Mouse (Mus musculus) frontal cortex, adult 2 months (tissue): ENCODE measurements at regions not wholly inside any gene's neighbourhood (a gene's known extent, or its start where the extent isn't known, plus 50 kb on each side); places are given as distances from the start of the nearest gene placed in this dataset.

Experiments used
- DNase-seq, 2 experiments: peaks; one replicate each; pipeline ENCODE4 v3.0.0; 2022; ENCODE audit warnings: low spot score in 1 of 2; ENCODE audit errors: extremely low spot score in 1 of 2

DNA sequence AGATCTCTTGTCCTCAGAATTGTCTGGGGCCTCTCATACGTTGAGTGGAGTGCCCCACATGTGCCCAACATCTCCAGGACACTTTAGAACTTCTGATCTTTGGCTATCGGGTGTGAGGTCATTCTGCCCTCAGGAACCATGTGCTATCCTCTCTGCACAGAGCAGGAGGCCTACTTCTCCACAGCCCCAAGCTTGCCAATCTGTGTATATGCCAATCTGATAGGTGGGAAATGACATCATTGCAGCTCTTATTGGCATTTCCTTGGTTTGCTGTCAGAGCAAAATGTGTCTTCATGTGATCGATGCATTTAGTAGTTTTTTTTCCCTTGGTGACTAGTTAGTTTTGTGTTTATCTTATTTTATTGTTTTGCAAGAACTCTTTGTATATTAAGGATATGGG is 108.8 kb upstream of the Ptpn1 start:
- no peak for DNase-seq

DNA sequence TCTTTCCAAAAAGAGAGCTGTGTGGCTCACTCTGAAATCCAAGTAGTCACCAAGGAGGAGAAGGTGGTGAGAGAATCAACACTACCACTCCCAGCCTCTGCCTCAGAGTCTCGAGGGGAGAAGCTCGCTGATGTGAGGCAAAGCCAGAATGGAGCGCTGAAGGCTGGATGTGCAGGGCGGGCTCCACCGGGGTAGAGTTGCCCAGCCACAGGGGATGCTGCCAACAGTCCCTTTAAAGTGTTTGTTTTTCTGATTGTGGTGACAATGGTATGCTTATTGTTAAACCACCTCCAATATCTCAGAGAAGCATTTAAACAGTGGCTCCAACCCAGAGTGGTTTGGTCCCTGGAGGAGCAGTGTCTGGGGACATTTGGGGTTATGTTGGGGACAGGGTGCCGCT is 110.7 kb upstream of the Ptpn1 start:
- DNase-seq: no peak

DNA sequence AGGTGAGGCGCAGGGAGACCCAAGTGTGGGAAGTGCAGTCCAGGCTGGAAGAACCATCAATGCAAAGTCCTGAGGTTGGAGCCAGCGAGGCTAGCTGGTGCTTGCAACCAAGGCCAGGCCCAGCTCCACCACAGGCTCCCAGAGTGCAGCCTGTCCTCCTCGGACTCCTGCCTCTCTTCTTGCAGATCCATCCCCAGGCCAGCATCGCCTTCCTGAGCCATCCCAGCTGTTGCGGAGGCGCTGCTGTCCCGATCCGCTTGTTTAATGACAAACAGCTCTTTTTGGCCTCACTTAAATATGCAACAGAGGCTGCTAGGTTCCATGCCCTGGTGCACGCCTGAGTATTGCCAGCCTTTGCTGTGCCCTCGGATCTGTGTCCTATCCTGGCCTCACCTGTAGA is 113.1 kb upstream of the Ptpn1 start:
- no peak for DNase-seq

DNA sequence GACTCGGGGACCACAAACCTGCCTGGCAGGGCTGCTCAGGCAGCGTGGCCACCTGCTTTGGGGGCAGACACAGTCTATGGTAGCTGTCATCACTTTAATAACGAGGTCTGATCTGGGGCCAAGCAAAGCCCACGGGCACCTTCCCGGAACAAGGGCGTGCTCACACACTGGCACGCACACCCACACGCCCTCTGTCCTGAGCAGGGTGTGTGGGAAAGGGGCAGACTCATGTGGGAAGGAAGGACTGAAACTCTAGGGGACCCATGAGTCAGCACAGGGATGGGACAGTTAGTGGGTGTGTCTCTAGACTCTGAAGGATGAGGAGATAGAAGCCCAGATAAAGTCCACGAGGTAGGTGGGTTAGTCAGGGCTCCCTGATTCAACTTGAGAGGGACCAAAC is 114.8 kb upstream of the Ptpn1 start:
- DNase-seq: no peak

DNA sequence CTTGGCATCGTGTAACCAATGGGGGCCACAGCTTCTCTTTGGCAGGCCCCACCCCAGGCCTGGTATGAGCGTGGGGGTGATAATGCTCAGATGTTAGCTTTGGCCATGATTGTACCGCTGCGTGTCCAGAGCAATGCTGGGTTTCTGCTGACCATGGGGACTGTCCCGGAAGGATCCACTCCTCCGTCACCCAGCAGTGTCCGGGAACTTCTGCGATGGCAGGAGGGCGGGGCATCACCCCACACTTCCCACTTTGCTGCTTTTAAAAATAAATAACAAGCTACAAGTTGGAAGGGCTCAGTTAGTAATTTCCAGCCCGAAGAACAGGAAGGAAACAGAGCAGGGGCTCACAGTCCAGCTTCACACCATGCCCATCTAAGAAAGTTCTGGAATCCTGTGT is 116.7 kb upstream of the Ptpn1 start:
- DNase-seq: no peak

DNA sequence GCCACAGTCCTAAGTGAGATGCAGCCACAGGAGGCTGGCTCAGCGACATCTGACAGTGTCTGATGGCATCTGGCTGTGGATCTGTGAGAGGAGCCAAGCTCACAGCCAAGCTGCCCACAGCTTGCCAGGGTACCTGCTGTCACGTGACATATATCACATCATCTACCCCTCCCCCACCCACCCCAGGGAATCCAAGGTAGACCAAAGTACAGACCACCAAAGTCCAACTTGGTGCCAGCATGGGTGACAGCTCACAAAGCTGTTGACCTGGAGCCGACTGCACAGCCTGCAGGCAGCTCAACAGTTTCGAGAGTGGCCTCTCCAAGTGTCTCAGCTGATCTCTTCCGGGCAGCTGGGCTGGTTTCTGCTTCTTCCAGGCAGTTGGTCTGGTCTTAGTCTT is 119.6 kb upstream of the Tmem189 start:
- no peak for DNase-seq

DNA sequence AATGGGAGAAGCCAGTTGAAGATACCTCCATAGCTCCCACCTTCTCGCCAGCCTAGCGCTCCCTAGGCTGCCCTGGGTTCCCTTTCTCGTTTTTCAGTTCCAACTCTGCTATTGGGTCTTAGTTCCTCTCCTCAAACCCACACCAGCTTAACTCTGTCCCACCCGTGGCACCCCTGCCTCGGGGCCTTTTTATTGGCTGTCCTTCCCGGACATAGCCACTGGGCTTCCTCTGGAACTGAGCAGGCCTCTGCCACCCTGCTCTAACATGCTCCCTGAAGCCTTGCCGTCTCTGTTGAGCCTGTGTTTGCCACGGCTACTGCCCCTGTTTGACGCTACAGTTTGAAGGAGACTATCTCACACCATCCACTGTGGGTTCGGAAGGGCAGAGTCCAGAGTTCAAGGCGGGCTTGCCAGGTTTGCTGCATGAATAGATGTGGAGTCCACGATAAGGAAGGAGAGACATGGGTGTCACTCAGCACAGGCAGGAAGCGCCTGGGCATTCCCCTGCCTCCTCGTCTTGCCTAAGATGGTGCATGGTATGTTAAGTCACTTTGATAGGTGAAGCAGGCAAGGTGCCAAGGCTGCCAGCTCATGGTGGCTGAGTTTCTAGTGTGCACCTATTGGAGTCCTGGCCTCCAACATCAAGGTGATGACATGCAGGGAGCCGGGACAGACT is 116.1 kb upstream of the Tmem189 start:
- DNase-seq: no peak

DNA sequence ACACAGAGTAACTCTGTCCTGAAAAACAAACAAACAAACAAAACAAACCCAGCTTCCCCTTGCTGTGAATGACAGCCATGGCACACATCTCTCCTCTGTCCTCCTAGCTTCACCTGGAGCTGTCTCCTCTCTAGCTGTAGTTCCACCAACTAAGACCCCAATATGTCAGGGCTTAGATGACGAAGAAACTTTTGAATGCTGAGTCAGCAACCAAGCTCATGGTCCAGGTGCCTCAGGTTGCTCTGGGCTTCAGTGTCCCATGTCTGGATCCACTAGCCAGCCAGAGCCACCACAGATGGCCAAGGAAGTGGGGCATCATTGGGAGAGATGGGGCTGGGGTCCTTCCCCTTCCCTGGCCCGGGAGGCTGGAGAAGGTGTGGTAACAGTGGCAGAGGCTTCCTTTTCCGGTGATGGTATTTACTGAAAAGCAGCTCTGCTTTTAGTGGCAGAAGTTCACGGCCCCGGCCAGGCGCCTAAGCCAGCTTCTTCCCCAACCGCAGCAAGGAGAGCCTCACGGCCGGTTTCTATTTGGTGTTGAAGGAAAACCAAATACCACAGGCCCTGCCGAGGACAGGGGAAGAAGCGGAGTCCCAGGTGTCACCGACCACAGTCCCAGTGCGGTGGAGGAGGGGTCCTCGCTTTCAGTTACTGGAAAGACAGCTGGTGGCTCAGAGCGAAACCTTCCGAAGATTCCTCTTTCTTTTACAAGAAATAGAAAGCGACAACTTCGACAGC is 115.0 kb upstream of the Tmem189 start:
- DNase-seq: no peak

DNA sequence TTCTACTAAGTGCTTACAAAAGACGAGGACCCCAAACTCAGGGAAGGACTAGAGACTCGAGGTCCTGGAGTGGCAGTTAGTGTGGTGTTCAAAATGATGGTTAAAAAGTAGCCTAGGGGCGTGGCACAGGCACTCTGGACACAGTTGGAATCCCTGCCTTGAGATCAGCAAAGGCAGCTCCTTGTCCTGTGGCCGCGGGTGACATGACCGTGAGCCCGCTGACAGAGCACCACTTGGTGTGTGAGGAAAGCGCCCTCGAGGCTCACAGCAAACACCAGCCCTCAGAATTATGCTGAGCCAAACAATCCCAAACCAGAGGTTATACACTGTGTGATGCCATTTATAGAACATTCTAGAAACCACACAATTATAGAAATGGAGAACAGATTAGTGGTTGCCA is 112.9 kb upstream of the Tmem189 start:
- no peak for DNase-seq

DNA sequence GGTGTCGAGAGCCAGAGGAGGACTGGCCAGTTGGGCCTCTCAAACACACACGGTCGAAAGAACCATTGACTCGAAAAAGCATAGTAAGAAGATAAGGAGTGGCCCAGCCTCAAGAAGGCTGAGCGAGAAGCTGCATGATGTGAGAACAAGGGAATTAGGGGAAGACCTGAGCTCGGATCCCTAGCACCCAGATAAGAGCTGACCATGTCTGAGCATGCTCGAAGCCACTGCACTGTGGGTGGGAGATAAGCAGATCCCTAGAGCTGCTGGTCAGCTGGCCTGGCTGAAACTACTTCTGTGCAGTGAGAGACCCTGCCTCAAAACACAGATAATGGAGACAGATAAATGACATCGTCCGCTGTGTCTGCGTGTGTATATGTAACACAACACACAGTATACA is 111.8 kb upstream of the Tmem189 start:
- DNase-seq: no peak

DNA sequence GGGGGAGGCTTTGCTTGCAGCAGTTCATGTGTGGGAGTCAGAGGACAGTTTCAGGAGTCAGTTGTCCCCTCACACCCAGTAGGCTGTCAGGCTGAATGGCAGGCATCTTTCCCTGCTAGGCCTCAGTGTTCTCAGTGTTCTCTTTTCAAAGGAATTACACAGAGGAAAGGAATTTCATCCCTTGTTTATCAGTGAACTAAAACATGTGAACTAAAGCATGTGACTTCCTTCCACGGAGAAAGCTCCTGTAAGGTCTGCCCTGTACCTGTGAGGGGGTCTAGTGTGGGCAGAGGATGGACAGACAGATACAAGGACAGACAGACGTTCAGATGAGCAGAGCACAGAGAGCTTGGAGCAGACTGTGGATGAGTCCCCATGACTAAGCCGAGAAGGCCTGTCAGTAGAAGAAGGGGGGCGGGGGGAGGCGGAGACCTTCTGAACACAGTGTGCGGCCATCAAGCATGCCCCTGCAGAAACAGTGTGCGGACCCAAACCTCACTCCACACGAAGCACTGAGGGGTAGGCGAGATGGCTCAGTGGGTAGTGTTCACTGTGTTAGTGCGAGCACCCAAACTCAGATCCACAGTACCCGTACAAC is 111.1 kb upstream of the Tmem189 start:
- no peak for DNase-seq

DNA sequence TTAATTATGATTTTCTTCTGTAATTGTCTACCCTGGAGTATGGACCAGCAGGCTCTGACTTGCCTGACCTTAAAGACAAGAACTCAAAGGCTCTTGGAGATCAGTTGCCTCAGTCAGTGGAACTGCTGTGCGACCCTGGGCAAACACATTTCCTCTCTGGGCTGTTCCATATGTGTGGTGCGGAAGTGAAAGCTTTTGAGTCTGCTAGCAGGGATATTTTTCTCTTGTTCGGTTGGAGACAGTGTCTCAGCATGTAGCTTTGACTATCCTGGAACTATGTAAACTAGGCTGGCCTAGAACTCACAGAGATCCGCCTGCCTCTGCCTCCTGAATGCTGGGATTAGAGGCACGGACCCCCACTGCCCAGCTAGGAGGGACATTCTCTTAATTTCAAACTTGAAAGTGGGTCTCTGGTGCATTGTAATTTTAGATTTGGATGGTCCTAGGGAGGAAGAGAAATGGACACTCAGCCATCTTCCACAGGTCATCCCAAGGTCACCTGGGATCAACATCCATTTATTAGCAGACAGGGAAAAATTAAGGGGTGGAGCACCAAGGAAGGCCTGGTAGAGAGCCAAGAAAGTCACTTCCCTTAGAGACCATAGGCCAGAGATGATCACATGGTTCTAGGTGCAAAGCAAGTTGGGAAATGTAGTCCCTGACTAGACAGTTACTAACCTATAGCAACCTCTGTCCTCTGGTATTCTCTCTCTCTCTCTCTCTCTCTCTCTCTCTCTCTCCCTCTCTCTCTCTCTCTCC is 110.2 kb upstream of the Tmem189 start:
- DNase-seq: peak in 1 of 2 experiments; percentile 47

DNA sequence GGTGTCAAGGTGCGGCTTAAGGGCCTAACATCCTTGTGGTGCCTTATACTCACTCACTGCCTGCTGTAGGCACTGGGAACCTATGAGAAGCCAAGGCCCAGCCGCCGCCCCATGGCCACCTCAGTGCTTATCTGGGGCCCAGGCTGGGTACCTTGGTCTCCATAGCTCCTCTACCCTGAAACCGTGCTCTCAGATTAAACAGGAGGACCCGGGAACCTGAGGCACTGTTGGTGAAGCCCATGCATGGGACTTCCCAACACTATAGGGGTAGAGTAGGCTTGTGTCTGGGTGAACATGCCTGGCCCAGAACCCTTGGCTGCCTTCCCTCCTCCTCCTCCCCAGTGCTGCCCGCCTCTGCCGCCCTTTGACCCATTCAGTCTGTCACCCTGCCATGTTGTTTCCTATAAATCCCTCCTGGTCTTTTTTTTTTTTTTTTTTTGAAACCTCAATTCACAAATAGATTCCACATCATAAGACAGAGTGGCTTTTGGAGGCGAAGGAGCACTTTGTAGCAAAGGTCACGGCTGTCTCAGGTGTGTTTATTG is 109.4 kb upstream of the Tmem189 start:
- DNase-seq: no peak

DNA sequence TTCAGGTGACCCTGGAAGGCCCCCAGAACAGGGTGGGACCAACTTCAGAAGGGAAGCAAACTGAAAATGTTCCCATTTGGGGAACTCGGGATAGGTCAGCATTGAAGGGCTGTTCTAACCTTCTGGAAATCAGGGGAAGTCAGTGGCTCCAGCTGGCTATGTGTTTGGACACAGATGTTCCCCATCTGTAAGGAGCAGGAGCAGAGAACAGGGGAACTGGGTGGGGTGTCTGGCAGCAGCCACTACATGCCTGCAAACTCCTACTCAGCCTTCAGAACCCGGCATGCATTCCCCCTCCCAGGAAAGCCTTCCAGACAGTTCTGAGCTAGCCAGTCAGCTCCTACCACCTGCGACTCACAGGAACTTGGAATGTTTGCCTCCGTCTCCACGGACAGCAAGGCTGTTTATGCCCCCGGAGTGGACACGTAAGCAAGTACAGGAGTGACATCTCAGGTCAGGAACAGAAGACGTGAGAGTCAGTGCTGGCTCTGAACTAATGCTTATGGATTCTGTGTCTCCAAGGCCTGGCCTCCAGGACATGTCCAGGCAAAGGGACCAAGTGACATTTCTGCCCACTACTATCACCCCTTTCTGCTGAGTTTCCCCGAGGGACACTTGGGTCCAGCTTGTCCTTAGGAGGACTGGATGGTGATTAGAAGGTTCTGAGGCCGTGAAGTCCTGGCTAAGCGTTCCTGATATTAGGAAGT is 108.6 kb upstream of the Tmem189 start:
- DNase-seq: no peak

DNA sequence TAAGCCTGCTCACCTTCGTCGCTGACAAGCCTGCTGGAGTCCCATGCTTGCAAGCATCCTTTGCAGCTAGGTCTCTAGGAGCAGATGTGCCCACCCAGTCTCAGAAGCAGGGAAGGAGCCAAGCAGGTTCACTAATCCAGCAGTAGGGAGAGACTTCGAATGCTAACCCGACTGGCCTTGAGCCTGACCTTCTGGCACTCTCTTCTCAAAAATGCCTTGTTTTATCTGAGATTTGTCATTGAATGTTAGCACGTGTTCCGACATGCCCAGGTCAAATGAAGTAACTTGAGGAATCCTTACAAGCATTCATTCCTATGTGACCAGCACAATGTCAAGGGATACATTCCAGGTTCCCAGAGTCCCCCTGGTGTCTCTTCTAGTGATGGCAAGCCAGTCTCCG is 105.9 kb upstream of the Tmem189 start:
- no peak for DNase-seq

DNA sequence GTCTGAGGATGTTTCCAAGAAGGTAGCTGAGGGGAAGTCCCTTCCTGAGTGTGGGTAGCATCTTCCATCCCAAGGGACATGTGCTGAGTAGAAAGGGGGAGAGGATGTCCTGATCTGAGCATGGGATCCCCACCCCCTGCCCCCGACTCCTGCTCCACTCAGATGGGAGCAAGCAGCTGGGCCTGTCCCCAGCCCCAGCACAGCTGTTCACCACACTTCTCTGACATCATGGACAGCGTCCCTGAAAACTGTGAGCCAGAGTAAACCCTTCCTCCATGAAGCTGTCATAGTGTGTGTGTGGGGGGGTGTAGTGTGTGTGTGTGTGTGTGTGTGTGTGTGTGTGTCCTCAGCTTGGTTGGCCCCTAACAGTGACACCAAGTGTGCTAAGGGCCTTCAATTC is 104.3 kb upstream of the Tmem189 start:
- no peak for DNase-seq

DNA sequence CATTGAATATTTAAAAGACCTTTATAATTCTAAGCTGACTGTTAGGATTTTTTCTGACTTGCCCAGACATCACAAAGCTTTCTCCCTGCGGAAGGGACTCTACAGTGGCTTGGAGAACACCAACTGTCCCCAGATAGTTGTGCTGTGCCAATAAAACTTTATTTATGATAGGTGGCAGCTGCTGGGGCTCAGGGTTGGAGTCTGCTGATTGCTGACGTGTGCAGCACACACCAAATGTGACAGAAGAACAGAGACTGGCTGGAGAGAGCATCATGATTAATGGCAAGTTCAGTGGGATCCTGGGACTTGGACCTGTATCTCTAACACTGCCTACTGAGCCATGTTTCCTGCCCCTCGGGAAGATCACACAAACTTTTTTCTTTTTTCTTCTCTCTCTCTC is 103.1 kb upstream of the Tmem189 start:
- DNase-seq: no peak

DNA sequence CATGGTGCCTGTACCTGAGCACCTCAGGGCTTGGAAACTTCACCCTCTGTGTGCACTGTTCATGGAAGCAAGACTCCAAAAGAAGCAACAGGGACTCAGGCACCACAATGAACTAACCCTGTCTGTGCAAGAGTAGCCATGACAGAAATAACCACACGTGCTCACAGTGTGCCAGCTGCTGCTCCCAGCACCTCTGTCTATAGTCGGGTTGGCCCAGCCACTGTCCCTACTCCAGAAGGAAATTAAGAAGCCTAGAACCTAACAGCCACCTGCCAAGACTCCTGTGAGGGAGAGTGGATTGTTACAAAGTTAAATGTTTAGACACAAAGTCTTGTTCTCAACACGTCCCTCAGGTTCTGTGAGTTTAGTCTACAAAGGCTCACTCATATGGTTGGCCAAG is 102.7 kb upstream of the Tmem189 start:
- no peak for DNase-seq

DNA sequence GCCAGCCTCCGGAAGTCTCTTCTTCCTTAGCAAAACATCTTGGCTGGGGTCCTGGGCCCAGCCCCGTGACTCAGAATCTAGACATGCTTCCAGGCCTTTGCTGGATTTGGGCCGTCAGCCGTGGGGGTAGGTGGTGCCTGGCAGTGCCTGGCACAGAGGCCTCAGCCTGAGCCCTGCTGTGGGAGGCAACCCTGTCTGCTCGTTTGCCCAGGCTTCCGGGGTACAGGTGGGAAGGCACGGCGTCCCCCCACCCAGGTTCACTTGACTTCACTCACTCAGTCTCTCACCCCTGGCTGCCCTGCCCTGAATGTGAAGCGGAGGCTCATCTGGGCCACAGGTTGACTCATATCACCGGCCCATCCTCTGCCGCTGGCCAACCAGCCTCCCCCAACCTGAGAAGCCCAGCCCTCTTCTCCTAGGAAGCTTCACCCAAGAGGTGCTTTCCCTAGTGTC is 99.9 kb upstream of the Tmem189 start:
- DNase-seq: peak in 1 of 2 experiments; percentile 53

DNA sequence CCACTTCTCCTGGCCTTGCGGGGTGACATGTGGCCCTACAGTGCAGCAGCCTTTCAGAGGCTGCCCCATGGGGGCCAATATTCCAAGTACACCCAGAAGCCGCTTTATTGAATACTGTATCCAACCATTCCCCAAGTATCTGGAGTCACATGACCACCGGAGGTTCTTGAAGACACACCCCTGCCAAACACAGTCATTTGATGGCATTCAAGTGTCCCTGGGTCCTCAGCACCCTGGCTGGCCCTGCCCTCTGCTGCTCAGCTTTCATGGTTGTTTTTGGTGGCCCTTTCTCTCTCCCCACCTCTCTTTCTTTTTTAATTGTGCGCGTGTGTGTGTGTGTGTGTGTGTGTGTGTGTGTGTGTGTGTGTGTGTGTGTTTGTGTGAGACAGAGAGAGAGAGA is 97.3 kb upstream of the Tmem189 start:
- DNase-seq: no peak
